Comparison of ENCODE assay signal across 8 mouse cellular contexts in the genomic region with DNA sequence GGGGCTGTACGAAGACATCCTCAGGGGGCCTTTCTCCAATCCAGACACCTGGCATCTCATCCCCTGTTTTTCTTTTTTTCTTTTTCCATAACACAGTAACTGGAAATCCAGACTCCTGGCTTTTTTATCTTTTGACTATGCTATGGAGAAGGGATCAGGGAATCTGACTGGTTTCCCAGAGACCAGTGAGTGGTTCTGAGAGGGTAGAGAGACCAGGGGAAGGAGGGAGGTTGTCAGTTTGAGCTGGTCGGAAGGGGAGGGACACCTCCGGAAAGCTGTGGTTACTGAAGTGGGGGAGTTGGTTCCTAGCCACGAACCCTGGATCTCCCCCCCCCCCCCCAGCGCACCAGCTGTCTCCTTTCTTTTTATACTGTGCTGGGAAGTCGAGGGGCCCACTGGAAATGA. TPM values are rescaled to one million over a fixed set of nuclear protein-coding genes. Genes with fewer than 3 reads are reported as not detected.
DNase-seq lines count a peak whose midpoint lies in the region; ATAC-seq and TF ChIP-seq lines count a peak whose summit lies in the region.

No protein-coding gene starts in this region.

- H3K27me3 ChIP-seq in cerebellum, adult 2 months (ENCODE audit: control insufficient read depth, insufficient read depth, low read length): no peaks in the 10 kb centered on the region
- no peaks in the 10 kb centered on the region for H3K27me3 ChIP-seq in forebrain, embryonic 13.5 days
- no peaks in the 10 kb centered on the region for H3K27me3 ChIP-seq in stomach, postnatal 0 days (ENCODE audit: control insufficient read depth, insufficient read depth, low read length)

- H3K9ac ChIP-seq in forebrain, embryonic 13.5 days: peak overlapping the region; percentile 99
- peak overlapping the region; percentile 94 for H3K9ac ChIP-seq in stomach, postnatal 0 days (ENCODE audit: low read length)

- H3K4me1 ChIP-seq in cerebellum, adult 2 months (ENCODE audit: control insufficient read depth, insufficient read depth, low read length): peaks cover 31% of the 10 kb centered on the region
- H3K4me1 ChIP-seq in forebrain, embryonic 13.5 days: peaks cover 52% of the 10 kb centered on the region
- H3K4me1 ChIP-seq in stomach, postnatal 0 days (replicated peaks; ENCODE audit: control insufficient read depth, insufficient read depth): peaks cover 5% of the 10 kb centered on the region; the same call in 1 of the 2 replicates

- TF ChIP-seq EP300 in stomach, postnatal 0 days (optimal IDR thresholded peaks at IDR 0.05): no peak

- peak; percentile 57 to 69 for DNase-seq in cerebellum, adult 2 months
- DNase-seq in cerebellum, adult 8-10 months: no peak
- peak; percentile 79 for DNase-seq in Muller cell, postnatal 12 days (ENCODE audit: inconsistent ontology term)
- peak; percentile 71 for DNase-seq in lung, postnatal 10 days
- DNase-seq in stomach, postnatal 0 days (ENCODE audit: low spot score): no peak
- DNase-seq in ovary, postnatal 36 days (ENCODE audit: low spot score): no peak

- H3K4me3 ChIP-seq in cerebellum, adult 2 months (replicated peaks; ENCODE audit: insufficient read depth, low read depth, low read length): peak overlapping the region; percentile 85
- H3K4me3 ChIP-seq in forebrain, embryonic 13.5 days: peak overlapping the region; percentile 96
- H3K4me3 ChIP-seq in stomach, postnatal 0 days (ENCODE audit: low read depth, low read length): peak overlapping the region; percentile 87

- WGBS in cerebellum, adult 2 months: 2% methylated on average over 6 of the region's 6 CpGs
- WGBS in forebrain, embryonic 13.5 days: 0% methylated on average over 4 of the region's 6 CpGs
- 0% methylated on average over 4 of the region's 6 CpGs for WGBS in stomach, postnatal 0 days

- H3K27ac ChIP-seq in cerebellum, adult 2 months (ENCODE audit: insufficient read depth, low read length): peak overlapping the region; percentile 93
- peak overlapping the region; percentile 99 for H3K27ac ChIP-seq in forebrain, embryonic 13.5 days
- H3K27ac ChIP-seq in stomach, postnatal 0 days (replicated peaks): peak overlapping the region; percentile 97

- ATAC-seq in forebrain, embryonic 13.5 days: peak; percentile 59
- ATAC-seq in inflammation-experienced regulatory T-cells, adult 6 months: peak; percentile 20
- no peak; the same call in 1 of the 2 replicates for ATAC-seq in stomach, postnatal 0 days (ENCODE audit: low FRiP score, low TSS enrichment)

- TF ChIP-seq CTCF in cerebellum, adult 2 months (IDR thresholded peaks at IDR 0.05; ENCODE audit: borderline replicate concordance, insufficient read depth, low read depth, low read length): no peak
- no peak for TF ChIP-seq CTCF in stomach, postnatal 0 days (IDR thresholded peaks at IDR 0.05; ENCODE audit: low read depth)

- H3K9me3 ChIP-seq in forebrain, embryonic 13.5 days (replicated peaks): no peaks in the 10 kb centered on the region
- H3K9me3 ChIP-seq in stomach, postnatal 0 days (ENCODE audit: control insufficient read depth, low read length): no peaks in the 10 kb centered on the region

- H3K4me2 ChIP-seq in forebrain, embryonic 13.5 days: peak overlapping the region; percentile 81
- H3K4me2 ChIP-seq in stomach, postnatal 0 days (replicated peaks; ENCODE audit: low read depth): peak overlapping the region; percentile 92

- H3K36me3 ChIP-seq in forebrain, embryonic 13.5 days (ENCODE audit: poor library complexity, severe bottlenecking): peaks cover 18% of the 10 kb centered on the region
- no peaks in the 10 kb centered on the region for H3K36me3 ChIP-seq in stomach, postnatal 0 days (ENCODE audit: control insufficient read depth, insufficient read depth, low read length)

- no peak for TF ChIP-seq POLR2A in cerebellum, adult 2 months (IDR thresholded peaks at IDR 0.05; ENCODE audit: borderline replicate concordance, insufficient read depth, low read length)

RNA-seq across cellular contexts. Expression of gene Arhgef2, which starts 17.2 kb away (rescaled TPM):
- 128 and 129 TPM in 2 replicates for polyA plus RNA-seq in cerebellum, adult 2 months (2012; rRNA removed)
- 151 and 162 TPM in 2 replicates for polyA plus RNA-seq in forebrain, embryonic 13.5 days (2015; fragmentation: Nextera tagmentation; extraction: Ambion mirVana)
- 10 to 100 TPM; 37.5 to 56.4 (median 46.5) TPM for polyA plus RNA-seq in inflammation-experienced regulatory T-cells, adult 6 months (2017; shearing (Covaris generic))
- 29.0 and 33.0 TPM in 2 replicates for polyA plus RNA-seq in stomach, postnatal 0 days (2015; fragmentation: Nextera tagmentation; extraction: Ambion mirVana)

RNA-seq across cellular contexts. Expression of gene Rxfp4, which starts 30.0 kb away (rescaled TPM):
- not detected in 2 replicates for polyA plus RNA-seq in cerebellum, adult 2 months (2012; rRNA removed)
- polyA plus RNA-seq in forebrain, embryonic 13.5 days (2015; fragmentation: Nextera tagmentation; extraction: Ambion mirVana): not detected in 2 replicates
- not detected for polyA plus RNA-seq in inflammation-experienced regulatory T-cells, adult 6 months (2017; shearing (Covaris generic))
- 0.07 TPM in 1 of 2 replicates, not detected in the other for polyA plus RNA-seq in stomach, postnatal 0 days (2015; fragmentation: Nextera tagmentation; extraction: Ambion mirVana)

RNA-seq across cellular contexts. Expression of gene Ssr2, which starts 47.3 kb away (rescaled TPM):
- 141 and 142 TPM in 2 replicates for polyA plus RNA-seq in cerebellum, adult 2 months (2012; rRNA removed)
- 139 and 143 TPM in 2 replicates for polyA plus RNA-seq in forebrain, embryonic 13.5 days (2015; fragmentation: Nextera tagmentation; extraction: Ambion mirVana)
- polyA plus RNA-seq in inflammation-experienced regulatory T-cells, adult 6 months (2017; shearing (Covaris generic)): 100 to 1,000 TPM; 131 to 197 (median 161) TPM
- 257 and 271 TPM in 2 replicates for polyA plus RNA-seq in stomach, postnatal 0 days (2015; fragmentation: Nextera tagmentation; extraction: Ambion mirVana)

Comparison
In these comparisons a context has a peak if more than half of its experiments do, and no peak if none do; other contexts are left out.
1. DNase-seq: peak in cerebellum, adult 2 months (2 of 2), Muller cell, postnatal 12 days (single experiment) and lung, postnatal 10 days (single experiment); none in cerebellum, adult 8-10 months (single experiment), stomach, postnatal 0 days (single experiment) and ovary, postnatal 36 days (single experiment).
2. Peak in every context shown above with its lines, with median percentiles within 50 percentile points of each other: H3K27ac ChIP-seq and H3K4me3 ChIP-seq.